Mouse (Mus musculus): ENCODE results near the gene Col2a1. TPM values are rescaled to one million over a fixed set of nuclear protein-coding genes. Genes with fewer than 3 reads are reported as not detected.

The Col2a1 gene
- polyA plus RNA-seq, 1 experiment: 0.87 TPM

DNA sequence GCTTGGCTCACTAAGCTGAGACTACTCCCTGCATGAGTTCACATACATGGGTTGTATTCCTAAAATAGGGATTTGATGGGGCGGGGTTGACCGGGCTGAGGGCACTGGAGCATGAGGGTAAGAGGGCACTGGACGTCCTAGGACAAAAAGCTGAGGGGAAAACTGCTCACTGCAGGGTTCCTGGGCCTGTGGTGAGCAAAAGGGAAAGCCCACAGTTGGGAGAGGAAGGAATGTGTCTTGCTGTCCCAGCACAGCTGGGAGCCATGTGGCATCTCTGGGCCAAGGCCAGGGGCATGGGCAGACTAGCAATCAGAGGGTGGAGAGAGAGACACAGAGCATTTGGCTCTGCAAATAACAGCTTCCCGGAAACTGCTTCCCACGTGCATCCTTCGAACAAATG, 65.9 kb downstream of the Col2a1 start:
- H3K27ac ChIP-seq (ENCODE audit: insufficient read depth, low read depth, low read length): no peak overlapping the region
- TF ChIP-seq POLR2A (IDR thresholded peaks at IDR 0.05; ENCODE audit: borderline replicate concordance, low read depth, low read length) (no peak), CTCF (IDR thresholded peaks at IDR 0.05; ENCODE audit: low read depth, low read length) (no peak)
- H3K4me1 ChIP-seq (ENCODE audit: control insufficient read depth, insufficient read depth, low read length): no peaks in the 10 kb centered on the region
- H3K4me3 ChIP-seq (ENCODE audit: insufficient read depth, low read length): no peak overlapping the region

DNA sequence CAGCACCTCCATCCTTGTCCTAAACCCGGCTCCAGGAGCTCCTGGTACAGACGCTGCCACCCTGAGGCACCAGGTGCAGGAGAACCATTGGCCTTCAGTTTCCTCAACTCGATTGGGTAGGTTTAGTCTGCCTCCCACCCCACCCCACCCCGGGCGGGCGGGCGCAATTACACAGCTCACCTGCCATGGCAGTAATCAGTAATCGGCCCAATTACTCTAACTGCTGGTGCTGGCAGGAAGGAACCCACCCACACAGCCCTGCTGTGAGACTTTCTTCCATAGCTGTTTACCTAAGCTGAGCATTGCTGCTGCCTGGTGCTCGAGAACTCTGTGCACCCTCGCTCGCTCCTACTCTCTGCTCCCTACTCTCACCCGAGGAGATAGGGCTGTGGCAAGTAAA, 72.1 kb downstream of the Col2a1 start:
- no peak for TF ChIP-seq CTCF (IDR thresholded peaks at IDR 0.05; ENCODE audit: low read depth, low read length)
- no peak overlapping the region for H3K4me3 ChIP-seq (ENCODE audit: insufficient read depth, low read length)
- peaks cover 6% of the 10 kb centered on the region for H3K4me1 ChIP-seq (ENCODE audit: control insufficient read depth, insufficient read depth, low read length)
- no peak overlapping the region for H3K27ac ChIP-seq (ENCODE audit: insufficient read depth, low read depth, low read length)

DNA sequence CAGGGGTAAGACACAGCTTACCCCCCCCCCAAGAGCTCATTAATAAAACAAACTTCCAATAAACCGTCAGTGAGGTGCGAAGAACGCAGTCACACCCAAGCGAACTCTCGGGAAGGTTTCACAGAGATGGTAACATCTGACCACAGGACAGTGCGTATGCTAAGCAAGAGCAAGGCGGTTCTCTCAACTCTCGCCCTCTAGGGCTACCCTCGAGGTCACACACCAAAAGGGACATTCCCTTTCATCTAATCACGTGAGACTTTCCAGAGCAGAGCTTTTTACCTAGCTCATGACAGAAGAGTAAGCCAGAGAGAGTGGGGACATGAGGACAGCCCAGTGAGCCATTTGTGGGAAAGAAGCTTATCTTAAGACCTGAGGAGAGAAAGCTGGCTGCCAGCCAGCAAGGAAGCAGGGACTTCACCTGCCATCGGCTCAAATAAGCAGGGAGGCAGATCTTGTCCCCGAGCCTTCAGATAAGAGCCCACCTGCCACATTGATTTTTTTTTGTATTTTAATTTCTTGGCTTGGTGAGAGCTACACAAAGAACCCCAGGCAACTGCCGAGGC, 75.2 kb downstream of the Col2a1 start:
- TF ChIP-seq POLR2A (IDR thresholded peaks at IDR 0.05; ENCODE audit: borderline replicate concordance, low read depth, low read length) (no peak), CTCF (IDR thresholded peaks at IDR 0.05; ENCODE audit: low read depth, low read length) (no peak)
- no peak overlapping the region for H3K4me3 ChIP-seq (ENCODE audit: insufficient read depth, low read length)
- H3K27ac ChIP-seq (ENCODE audit: insufficient read depth, low read depth, low read length): no peak overlapping the region
- H3K4me1 ChIP-seq (ENCODE audit: control insufficient read depth, insufficient read depth, low read length): peaks cover 8% of the 10 kb centered on the region

DNA sequence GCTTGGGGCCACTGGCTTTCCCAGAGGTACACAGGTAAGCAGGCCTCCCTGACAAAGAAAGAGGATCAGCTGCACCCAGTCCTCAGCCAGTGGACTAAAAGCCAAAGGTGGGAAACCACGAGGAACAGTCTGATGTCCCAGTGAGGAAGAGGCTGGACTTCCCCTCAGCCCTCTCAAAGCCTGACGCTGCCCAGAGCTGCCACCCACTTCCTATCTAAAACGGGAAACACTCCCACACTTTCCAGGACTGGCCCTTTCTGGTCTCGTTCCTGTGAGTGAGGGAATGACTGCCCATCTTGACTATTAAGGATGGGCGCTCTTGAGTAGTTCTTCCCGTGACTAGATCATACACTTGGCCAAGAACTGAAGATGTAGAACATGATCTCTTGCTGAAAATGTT, 76.7 kb downstream of the Col2a1 start:
- no peak for TF ChIP-seq POLR2A (IDR thresholded peaks at IDR 0.05; ENCODE audit: borderline replicate concordance, low read depth, low read length)
- TF ChIP-seq CTCF (IDR thresholded peaks at IDR 0.05; ENCODE audit: low read depth, low read length): no peak
- peaks cover 8% of the 10 kb centered on the region for H3K4me1 ChIP-seq (ENCODE audit: control insufficient read depth, insufficient read depth, low read length)
- no peak overlapping the region for H3K4me3 ChIP-seq (ENCODE audit: insufficient read depth, low read length)
- no peak overlapping the region for H3K27ac ChIP-seq (ENCODE audit: insufficient read depth, low read depth, low read length)

DNA sequence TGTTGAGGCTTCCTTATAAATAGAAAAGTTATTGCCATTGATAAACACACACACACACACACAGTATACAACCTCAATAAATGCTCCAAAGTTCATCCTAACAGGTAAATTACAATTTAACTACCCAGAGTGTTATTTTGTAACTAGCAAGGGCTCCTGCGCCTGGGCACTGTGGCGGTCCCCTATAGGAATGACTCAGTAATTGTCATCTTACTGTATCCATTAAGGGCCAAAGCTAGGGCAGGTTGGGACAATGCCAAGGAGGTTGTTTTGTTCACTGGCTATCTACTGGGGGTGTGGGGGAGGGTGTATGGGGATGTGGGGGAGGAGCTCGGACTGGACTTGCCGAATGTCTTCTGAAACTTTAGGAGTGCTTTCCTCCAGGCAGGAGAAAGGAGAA, 77.5 kb downstream of the Col2a1 start:
- Histone ChIP-seq H3K4me3 (ENCODE audit: insufficient read depth, low read length) (no peak overlapping the region), H3K27ac (ENCODE audit: insufficient read depth, low read depth, low read length) (no peak overlapping the region), H3K4me1 (ENCODE audit: control insufficient read depth, insufficient read depth, low read length) (peaks cover 8% of the 10 kb centered on the region)
- TF ChIP-seq CTCF (IDR thresholded peaks at IDR 0.05; ENCODE audit: low read depth, low read length) (no peak), POLR2A (IDR thresholded peaks at IDR 0.05; ENCODE audit: borderline replicate concordance, low read depth, low read length) (no peak)

Other genes starting within 250 kb of the Col2a1 start
- 2.6 and 3.7 TPM in 2 replicates for gene Rapgef3, start 236.7 kb downstream of the Col2a1 start, polyA plus RNA-seq (2012; ENCODE audit: insufficient read depth, insufficient read length, missing spikeins)
- gene Slc48a1, start 226.2 kb downstream of the Col2a1 start, polyA plus RNA-seq (2012; ENCODE audit: insufficient read depth, insufficient read length, missing spikeins): 261 and 265 TPM in 2 replicates
- 14.8 and 16.0 TPM in 2 replicates for gene Hdac7, start 160.2 kb downstream of the Col2a1 start, polyA plus RNA-seq (2012; ENCODE audit: insufficient read depth, insufficient read length, missing spikeins)
- gene Vdr, start 94.1 kb downstream of the Col2a1 start, polyA plus RNA-seq (2012; ENCODE audit: insufficient read depth, insufficient read length, missing spikeins): 0.45 and 0.82 TPM in 2 replicates
- gene Tmem106c, start 40.5 kb downstream of the Col2a1 start, polyA plus RNA-seq (2012; ENCODE audit: insufficient read depth, insufficient read length, missing spikeins): 60.3 and 70.3 TPM in 2 replicates
- 11.0 and 13.1 TPM in 2 replicates for gene Pfkm, start 87.9 kb upstream of the Col2a1 start, polyA plus RNA-seq (2012; ENCODE audit: insufficient read depth, insufficient read length, missing spikeins)
- gene Senp1, start 89.0 kb upstream of the Col2a1 start, polyA plus RNA-seq (2012; ENCODE audit: insufficient read depth, insufficient read length, missing spikeins): 16.7 and 18.7 TPM in 2 replicates
- 28.2 and 33.5 TPM in 2 replicates for gene Asb8, start 160.9 kb upstream of the Col2a1 start, polyA plus RNA-seq (2012; ENCODE audit: insufficient read depth, insufficient read length, missing spikeins)
- gene Ccdc184, start 162.5 kb upstream of the Col2a1 start, polyA plus RNA-seq (2012; ENCODE audit: insufficient read depth, insufficient read length, missing spikeins): not detected in 2 replicates
- gene Olfr288, start 190.8 kb upstream of the Col2a1 start, polyA plus RNA-seq (2012; ENCODE audit: insufficient read depth, insufficient read length, missing spikeins): not detected in 2 replicates
- not detected in 2 replicates for gene Gm44579, start 216.3 kb upstream of the Col2a1 start, polyA plus RNA-seq (2012; ENCODE audit: insufficient read depth, insufficient read length, missing spikeins)
- gene Olfr287, start 216.4 kb upstream of the Col2a1 start, polyA plus RNA-seq (2012; ENCODE audit: insufficient read depth, insufficient read length, missing spikeins): not detected in 2 replicates
- not detected in 2 replicates for gene Olfr286, start 229.8 kb upstream of the Col2a1 start, polyA plus RNA-seq (2012; ENCODE audit: insufficient read depth, insufficient read length, missing spikeins)

All from bone marrow macrophage, adult 2 months (primary cell).